Mouse (Mus musculus) erythroblast, embryonic 14.5 days (primary cell): ENCODE results near the gene Npw.

ENCODE experiments used
- GATA1 ChIP-seq: IDR thresholded peaks from 2 replicates; pipeline ENCODE4 v1.6.1; 2012; ENCODE audit warnings: low read length, inconsistent platforms, mixed read lengths
- TAL1 ChIP-seq: IDR thresholded peaks from 3 replicates; pipeline ENCODE4 v1.6.1; 2012; ENCODE audit warnings: low read length, inconsistent platforms, mixed read lengths

GRCm38 (mm10) chr17:24676877-24677276 lies 18.6 kb upstream of the Npw start:
- TF ChIP-seq TAL1 (no peak), GATA1 (no peak)
